Mouse (Mus musculus) heart, adult 11 months (tissue): ENCODE data around the gene Pms2.

Experiments
- DNase-seq: peaks from one replicate; pipeline ENCODE4 v3.0.0; 2022

Gene Pms2

DNA sequence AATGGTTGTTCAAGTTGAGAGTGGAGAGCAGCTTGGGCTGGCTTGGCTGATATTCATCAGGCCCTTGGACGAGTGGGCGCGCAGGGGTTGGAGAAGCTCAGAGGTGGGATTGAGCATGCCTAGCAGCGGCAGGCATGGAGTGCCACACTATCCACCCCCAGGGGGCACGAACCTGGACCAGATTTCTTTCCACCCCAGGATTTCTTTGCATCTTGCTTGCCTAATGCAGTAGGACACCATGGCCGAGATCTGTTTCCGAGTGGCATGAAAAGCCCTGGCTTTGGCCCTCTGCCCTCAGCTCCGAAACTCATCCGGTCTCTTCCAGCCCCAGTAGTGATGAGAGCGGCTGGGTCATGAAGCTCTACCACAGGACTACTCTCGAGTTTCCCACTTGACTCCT lies 23.6 kb downstream of the Pms2 start:
- peak; percentile 79 for DNase-seq

DNA sequence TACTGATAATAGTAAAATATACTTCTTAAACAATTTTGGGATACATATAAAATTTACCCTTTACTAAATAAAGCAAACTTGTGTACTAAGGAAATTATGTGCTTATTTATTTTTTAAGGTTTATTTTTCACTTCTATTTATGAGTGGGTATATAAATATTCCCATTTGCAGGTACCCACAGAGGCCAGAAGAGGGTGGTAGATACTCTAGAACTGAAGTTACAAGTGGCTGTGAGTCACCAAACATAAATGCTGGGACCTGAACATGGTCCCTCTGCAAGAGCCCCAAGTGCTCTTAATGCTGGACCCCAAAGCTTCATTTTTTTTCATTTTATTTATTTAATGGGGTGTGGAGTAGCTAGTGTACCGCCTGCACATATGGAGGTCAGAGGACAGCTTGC lies 24.1 kb downstream of the Pms2 start:
- DNase-seq, result peak; percentile 37

DNA sequence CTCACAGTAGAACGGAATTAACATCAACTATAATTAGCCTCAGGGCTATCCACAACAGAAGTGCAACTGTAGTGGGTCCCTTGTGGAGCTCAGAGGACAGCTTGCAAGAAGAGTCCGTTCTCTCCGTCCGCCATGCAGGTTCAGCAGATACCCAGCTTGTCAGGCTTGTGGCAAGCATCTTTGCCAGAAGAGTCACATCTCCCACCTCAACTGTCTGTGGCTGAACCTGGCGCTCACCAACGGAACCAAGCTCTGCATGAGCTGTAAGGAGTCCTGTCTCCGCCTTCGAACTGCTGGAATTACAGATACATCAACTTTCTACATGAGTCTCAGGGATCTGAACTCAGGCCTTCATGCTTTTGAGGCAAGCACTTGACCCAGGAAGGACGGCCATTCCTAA lies 26.4 kb downstream of the Pms2 start:
- peak; percentile 83 for DNase-seq

DNA sequence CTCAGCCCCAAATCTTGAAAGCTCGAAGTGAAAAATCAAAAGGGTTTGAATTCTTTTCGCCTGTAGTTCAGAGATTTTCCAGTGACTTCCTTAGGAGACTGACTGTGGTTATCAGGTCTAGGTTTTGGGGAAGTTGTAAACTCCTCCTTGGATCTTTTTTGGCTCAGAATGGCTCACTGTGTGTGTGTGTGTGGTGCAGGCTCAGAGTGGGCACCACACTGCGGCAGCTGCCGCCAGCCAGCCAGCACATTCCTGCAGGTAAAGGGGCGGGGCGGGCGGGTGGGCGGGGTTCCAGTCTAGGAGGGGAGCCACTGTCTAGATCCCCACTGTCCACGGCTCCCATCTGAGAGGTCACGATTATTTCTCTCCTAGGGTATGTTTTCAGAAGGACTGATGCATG lies 31.8 kb downstream of the Pms2 start:
- no peak for DNase-seq

DNA sequence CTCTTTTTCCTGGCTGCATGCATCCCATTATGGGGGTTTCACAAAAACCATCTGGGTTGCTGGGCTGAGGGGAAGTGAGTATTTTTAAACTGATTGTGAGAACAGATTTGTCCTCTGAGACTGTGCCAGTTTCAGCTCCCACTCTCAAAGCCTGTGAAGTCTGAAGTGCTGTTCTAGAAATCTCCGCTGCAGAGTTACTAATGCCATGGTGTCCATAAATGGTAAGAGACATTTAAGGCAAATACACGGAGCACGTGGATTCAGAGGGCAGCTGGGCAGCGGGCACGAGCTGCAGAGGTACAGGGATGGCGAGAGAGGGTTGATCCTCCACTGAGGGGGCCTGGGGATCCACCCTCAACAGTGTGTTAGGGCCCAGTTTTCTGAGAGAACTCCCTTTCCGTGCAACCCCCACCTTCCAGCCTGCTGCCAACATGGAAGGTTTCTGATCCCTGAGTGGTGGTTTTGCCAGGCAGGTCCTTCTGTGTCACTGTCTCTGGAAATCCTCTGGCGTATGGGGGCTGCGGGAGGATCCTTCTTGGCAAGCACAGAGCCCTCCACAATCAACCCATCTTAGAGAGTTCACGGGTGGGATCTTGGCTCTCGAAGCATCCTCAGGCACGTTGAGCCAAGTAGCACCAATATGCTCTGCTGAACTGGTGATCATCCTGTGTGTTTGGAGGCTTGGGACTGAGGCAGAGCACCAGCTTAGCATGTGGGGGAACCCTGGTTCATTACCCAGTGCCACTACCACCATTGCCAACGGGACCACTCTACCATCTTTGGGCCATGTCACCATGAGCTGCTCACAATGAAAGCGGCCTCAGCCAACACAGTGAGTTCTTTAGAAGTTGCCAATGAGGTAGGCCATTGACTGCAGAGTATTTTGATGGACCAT lies 33.7 kb downstream of the Pms2 start:
- peak; percentile 78 for DNase-seq

DNA sequence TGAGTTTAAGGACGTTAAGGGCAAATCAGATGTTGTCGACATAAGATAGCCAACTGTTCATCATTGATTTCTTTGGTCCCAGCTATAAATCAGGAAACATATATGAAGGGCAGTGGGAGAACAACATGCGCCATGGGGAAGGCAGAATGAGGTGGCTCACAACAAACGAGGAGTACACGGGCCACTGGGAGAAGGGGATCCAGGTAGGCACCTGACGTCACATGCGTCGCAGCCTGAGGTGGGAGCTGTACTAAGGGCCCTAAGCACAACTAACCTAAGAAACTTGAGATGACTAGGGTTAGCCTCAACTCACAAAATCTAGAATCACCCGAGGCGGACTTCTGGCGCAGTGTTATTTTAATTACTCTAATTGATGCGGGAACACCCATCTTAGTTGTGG lies 38.6 kb downstream of the Pms2 start:
- DNase-seq, result peak; percentile 60

DNA sequence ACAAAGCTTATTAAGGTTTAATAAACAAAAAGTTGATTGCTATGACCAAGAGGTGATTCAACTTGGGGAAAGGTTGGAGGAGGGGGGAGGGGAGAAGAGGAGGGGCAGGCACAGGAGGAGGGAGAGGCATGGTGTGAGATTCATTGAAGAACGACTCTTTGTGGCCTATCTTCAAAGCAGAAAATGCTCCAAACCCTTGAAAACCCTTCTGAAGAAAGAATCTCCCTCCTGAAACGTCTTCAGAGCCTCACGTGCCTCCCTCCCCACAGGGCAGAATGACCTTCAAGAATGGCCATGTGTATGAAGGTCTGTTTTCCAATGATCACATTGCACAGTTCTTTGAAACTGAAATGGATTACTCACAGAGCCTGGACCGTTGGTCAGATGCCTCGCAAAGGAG lies 40.3 kb downstream of the Pms2 start:
- peak; percentile 28 for DNase-seq

DNA sequence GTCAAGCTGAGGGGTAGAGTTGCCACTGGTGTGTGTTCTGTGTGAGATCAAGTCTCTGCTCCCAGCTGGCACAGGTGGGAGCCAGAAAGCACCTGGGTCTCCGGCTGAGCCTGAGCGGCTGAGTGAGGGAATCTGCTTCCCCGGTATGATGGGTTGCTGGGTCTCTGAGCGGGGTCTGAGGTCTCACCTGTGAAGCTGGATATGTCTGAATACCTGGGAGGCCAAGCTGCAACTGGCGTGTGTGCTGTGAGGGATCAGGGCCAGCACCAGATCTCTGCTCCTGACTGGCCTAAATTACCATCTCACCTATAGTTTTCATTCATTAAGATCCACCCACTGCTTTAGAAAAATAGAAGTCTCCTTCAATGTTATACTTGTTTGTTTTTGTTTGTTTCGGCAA lies 47.3 kb downstream of the Pms2 start:
- DNase-seq, result peak; percentile 74

DNA sequence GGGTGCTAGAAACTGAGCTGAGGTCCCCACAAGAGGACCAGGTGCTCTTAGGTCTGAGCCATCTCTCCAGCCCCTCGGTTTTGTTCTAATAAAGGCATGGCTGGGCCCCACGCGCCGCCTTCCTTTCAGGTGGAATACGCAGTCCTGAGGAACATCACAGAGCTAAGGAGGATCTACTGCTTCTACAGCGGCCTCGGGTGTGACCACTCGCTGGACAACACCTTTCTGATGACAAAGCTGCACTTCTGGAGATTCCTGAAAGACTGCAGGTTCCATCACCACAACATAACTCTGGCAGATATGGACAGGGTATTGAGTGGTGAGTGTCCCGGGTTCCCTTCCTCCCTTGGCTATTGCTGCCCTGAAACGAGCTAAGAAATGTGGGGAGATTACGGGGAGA lies 49.8 kb downstream of the Pms2 start:
- DNase-seq, result peak; percentile 76

DNA sequence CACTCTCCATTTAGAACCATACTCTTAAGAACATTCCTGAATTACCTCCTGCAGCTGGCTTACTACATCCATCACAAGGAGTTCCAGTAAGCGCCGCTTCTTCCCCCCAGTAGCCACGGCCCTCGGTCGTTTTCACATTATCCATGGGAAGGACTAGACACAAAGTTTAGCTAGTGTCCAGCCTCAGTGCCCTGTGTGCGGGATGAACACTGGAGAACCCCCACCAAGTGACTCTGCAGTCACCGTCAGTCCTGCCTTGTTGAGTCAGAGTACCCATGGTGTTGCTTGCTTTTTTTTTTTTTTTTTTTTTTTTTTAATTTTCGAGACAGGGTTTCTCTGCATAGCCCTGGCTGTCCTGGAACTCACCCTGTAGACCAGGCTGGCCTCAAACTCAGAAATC lies 51.4 kb downstream of the Pms2 start:
- DNase-seq, result peak; percentile 72

DNA sequence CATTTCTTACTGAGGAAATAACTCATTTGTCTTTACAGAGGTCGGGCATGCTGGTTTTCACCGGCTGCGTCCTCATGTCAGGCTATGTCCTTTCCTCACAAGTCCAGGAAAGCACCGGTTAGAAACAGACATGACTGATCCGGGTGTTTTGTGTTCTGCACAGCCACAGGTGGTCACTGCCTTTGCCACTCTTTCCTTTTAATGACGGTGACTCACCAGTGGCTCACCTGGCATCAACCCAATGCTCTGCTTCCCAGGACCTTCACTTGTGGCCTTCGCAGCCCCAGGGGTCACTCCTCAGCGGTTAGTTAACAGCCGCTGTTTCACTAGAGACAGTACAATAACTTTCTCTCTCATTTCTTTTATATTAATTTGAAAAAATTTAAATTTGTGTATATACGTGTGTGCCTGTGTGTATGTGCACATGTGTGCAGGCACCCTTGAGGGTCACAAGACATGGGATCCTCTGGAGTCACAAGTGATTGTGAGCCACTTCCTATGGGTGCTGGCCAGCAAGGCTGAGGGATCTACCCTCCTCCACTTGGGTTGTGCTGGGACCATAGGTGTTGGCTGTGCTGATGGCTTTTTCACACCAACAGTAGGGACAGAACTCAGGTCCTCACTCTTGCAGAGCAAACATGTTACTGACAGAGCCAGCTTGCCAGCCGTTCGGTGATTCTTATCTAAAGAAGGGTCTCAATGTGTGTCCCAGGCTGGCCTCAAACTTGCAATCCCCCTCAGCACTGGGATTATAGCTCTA lies 56.0 kb downstream of the Pms2 start:
- peak; percentile 70 for DNase-seq

DNA sequence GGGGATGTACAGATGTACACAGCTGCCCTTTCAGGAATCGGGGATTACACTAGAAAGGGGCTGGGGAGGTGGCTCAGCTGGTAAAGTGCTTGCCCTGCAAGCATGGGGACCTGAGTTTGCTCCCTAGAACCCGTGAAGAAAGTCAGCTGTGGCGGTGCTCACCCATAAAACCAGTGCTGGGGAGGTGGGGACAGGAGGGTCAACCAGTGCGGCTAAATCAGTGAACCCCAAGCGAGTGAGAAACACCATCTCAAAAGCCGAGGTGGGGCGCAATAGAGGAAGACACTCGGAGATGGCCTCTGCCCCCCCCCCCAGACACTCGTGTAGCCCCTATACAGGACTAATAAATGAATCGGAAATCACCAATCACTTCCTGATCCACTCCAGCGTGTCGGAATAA lies 56.9 kb downstream of the Pms2 start:
- peak; percentile 82 for DNase-seq

DNA sequence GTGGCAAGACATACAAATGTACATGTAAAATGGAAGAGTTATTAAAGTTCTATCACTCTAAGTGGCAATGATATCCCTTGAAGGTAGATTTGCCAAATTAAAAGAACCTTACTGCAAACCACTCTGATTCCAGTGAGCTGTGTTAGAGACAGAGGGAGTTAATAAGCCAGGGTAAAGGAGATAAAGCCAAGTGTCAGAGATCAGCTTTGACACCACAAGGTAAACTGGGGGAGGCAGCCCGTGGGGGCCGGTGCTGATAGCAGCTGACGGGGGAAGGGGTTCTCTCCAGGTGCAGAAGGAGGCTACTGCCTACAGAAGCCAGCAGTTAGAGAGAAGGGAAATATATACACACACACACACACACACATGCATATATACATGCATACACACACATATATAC lies 62.9 kb downstream of the Pms2 start:
- DNase-seq, result no peak

DNA sequence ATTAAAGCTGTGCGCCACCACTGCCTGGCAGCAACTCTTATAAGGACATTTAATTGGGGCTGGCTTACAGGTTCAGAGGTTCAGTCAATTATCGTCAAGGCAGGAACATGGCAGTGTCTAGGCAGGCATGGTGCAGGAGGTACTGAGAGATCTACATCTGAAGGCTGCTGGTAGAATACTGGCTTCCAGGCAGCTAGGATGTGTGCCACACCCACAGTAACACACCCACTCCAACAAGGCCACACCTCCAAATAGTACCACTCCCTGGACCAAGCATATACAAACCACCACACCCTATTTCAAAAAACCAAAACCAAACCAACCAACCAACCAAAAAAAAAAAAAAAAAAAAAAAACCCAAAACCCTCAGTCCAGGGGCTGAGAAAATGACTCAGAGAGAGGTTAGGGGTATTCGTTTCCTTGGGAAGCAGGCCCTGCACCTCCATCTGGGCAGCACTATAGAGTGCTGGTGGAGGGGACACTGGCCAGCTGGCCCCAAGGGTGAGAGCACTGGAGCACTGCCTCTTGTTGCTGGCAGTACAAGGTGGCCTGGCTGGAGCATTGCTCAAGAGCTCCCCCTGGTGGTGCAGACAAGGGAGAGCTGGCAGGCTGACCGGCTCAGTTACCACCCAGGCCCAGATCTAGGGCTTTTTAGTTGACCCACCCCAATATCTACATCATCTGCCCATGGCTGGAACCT lies 65.3 kb downstream of the Pms2 start:
- peak; percentile 96 for DNase-seq

DNA sequence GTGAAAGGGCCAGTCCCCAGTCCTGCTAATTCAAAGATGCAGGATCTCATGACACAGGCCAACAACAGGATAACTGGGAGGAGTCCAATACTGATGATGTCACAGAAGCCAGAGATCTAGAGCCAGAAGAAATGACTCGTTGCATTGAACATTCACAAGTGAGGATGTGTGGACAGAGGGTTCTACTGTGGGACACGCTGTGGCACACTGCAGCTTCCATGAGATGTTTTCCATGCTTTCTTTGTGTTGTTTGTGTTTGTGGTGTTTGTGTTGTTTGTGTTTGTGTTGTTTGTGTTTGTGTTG lies 65.8 kb downstream of the Pms2 start:
- DNase-seq, result no peak

DNA sequence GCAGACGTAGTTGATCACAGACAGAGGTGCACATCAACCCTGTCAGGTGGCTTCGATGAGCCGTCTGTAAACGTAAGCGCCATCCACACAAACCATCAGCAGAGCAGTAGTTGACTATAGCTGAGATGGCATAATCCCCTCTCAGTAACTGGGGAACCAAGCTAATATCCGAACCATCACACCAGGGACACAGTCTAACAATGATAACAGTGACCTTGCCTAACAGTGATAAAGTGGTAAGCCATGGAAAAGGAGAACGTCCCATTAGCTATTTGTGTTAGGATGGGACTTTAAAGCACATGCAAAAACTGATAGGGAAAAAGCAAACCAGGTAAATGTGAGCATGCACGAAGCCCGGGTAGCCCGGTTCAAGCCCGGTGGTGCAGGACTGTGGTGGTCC lies 66.5 kb downstream of the Pms2 start:
- no peak for DNase-seq

DNA sequence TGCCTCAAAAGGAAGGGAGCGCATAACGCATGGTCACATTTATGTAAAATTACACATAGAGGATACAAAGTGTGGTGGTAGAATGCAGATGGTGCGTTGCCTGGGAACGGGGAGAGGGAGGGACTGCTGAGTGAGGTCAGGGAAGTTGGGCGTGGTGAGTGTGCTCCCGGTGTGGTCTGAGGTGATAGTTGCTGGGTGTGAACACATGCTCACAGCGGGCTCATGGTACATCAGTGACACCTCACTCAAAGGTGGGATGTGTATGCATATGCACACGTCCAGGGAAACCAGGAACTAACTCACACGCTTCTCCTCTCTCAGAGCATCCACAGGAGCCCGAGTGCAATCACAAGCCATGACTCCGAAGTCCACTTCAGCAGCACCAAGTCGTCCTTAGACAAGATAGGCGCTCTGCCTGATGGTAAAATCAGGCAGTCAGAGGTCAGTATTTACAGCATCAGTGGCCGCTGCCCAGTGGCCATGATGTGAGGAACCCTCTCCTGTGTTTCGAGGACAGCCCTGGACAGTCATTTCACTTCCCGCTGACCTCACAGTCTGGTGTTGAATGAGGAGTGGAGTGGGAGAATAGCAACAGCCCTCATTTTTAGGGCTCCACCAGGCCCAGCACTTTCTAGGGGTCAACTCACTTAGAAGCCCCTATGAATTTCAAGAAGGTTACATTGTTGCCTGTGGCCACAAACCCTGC lies 67.1 kb downstream of the Pms2 start:
- DNase-seq, result peak; percentile 70

DNA sequence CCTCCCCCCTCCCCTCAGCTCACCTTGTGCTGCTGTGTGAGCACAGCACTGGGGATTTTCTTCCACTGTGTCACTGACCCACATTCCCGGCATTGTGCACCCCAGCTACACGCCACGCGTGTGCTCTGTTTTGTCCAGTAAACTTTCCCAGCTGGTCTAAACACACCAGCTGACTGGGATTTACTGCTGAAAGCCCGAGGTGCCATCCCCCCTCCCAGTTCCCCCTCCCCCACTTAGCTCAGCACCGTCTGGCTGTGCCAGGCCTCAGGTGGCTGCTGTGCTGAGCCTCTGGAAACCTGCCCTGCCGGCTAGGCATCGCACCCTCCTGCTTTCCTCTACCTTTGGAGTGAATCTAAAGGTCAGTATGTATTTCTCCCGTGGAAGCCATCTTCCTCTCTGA lies 71.1 kb downstream of the Pms2 start:
- no peak for DNase-seq

DNA sequence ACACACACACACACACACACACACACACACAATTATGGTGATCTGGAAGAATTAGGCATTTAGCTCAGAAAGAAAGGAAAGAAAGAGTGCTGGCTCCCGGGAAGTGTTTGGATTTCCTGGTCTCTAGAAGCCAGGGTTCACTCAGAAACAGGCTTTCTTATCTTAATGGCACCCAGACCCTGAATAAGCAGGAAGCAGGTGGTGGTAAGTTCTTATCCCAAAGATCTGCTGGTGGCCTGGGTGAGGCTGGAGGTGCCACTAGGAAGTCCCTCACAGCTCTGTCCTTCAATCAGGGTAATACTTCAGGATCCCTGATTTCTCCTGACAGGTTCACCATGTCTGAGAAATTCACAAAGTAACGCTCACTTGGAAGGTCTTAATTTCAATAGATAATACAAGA lies 72.6 kb downstream of the Pms2 start:
- DNase-seq, result no peak
